Mouse (Mus musculus) telencephalon, adult 2 months (tissue): ENCODE results near the gene Hspb8.
"Not testable (repeated sequence)": the region's sequence is repeated elsewhere in the genome, so short reads cannot be mapped to it uniquely, and the experiment has no call there.

Source experiments
- DNase-seq: peaks from one replicate; pipeline ENCODE4 v3.0.0-alpha.2; 2011; ENCODE audit warnings: low read depth, low spot score

The Hspb8 gene

DNA sequence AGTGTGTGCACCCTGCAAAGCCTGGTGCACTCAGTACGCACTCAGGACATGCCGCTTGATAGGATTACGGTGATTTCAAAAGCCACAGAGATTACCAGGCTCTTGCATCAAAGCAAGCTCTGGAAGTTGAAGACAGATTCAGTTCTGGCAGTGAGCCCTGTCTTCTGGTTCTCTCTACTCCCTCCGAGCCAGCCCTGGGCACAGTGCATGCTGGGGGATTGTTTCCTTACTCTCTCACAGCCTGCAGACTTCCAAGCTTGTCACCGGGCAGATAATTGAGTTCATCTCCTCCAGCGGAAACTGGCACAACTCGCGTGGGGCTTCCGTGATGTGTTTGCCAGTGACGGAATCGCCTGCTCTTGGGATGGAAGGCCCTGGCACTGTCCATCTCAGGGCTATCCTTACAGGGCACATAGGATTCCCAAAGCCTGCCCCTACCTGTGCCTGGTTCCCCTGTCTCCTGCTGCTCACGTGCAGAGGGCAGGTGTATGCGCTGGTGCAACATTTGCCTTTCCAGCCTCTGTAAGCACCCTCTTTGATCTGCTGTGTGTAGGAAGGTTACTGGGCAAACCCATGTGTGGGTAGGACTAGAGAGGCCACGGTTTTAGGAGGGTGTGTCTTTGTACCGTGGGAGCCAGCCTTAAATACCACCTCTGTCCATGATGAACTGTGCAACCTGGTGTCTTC is 32.7 kb downstream of the Hspb8 start:
- DNase-seq = peak; percentile 66

DNA sequence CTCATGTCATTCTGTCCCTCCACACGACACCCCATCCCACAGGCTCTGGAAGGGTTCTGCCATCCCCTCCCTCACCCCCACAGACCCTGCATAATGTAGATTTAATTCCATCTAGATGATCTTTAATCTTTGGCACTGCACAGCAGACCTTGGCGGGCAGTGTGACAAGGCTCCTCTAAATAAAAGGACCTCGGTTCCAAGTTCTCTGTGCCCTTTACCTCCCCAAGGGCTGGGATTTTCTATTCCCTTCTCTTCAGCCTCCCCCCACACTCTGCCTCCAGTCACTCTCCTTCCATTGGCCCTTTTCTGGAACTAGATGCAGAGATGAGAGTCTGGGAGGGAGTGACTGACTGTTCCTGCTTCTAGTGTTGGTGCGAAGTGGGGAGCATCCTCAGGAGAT is 33.3 kb downstream of the Hspb8 start:
- no peak for DNase-seq

DNA sequence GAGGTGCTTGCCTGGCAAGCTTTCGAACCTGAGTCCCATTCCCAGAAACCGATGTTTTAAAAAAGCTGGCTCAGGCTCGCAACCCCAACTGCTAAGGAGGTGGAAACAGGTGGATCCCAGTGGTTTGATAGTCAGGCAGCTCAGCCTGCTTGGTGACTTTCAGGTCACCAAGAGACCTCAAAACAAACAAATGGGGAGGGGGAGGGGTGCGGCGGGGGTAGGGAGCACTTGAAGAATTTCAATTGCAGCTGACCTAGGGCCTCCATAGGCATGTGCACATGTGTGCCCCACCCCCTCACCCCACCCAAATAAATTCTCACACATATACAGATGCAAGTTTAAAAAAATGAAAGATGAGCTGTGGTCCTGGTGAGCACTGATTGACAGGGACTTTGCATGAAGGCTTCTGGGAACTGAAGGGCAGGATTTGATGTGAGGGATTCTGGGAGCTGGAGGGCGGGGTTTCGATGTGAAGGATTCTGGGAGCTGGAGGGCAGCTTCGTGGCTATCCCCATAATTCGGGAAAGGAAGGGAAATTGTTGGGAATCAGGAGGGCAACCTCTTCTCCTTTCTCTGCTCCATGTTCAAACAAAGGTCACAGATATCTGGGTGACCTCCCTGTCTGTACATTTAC is 35.2 kb downstream of the Hspb8 start:
- no peak for DNase-seq

DNA sequence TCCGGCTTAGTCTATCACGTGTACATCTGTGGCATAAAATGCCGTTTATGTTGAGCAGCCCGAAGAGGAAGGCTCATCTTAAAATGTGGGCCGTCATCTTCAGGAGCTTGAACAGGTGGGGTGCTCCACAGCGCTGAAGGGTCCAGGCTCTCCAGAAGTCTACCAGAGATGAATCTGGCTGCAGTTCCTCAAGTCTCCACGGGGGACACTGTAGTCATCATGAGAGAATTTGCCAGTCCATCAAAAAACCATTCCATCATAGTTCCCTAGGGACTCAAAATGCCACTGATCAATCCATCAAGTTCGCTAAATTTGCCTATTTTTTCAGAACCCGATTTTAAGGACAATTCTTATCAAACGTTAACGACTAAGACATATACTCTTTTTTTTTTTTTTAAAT is 36.6 kb downstream of the Hspb8 start:
- DNase-seq = no peak

DNA sequence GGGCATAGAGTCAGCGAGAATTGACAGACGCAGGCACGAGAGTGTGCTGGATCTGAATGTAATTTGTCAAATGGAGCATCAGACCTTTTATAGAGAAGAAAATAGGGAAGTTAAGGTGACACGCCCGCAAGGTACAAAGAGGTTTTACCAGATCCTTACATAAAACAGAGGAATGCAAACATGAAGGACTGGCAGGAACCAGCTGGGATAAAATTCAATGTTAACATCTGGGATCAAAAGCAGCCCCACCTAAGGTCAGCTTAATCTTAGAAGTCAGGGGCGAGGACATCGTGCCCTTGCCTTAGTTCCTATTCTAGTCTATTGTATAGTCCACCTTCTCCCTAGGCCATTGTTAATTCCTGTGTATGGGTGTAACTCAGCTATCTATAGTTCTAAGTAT is 40.0 kb downstream of the Hspb8 start:
- not testable (repeated sequence) for DNase-seq

DNA sequence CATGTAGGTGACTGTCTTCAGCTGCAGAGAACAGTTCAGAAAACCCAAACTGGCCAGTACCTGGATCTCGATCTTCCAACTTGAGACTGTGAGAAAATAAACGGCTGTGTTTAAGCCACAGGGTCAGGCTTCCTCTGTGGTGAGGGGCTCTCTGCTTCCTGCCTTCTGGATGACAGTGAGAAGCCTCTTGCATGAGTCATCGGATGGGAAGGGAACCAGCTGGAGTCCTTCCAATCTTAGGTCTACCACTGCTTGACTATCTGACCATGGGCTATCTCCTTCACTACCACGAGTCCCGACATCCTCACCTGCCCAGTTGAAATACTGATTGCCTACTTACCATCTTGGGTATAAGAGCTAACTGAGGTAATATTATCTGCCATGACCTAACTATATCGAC is 40.9 kb downstream of the Hspb8 start:
- DNase-seq = no peak

DNA sequence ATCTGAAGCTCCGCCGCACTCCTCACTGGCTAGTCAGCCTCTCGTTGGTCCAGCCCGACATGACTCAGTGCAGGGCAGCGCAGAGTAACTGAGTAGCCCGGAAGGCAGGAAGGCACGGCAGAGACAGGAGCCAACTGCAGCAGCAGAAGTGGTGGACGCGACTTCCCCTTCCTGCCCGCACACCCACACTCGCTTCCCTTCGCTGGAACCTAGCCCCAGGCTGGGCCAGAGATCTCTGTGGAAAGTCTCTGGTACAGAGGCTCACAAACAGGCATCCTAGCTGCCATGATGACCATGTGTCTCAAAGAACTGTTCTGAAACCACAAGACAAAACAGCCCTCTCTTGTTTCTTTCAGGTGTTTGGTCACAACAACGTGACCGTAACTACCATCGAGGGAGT is 41.4 kb downstream of the Hspb8 start:
- no peak for DNase-seq

DNA sequence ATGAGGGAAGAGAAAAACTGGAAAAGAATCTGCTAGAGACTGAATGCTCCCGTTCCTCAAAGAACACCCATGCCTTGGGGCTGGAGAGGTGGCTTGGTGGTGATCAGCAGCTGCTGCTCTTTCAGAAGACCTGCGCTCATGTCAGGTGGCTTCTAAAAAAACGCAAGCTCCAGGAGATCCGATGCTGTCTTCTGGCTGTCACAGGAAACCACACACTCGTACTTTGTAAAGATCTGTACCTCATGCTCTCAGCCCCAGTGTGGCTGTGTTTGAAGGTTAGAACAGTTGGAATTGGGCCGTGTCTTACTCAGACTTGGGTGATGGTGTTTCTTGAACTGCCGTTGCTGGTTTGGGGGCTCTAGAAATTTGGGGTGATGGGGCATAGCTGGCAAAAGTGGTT is 42.3 kb downstream of the Hspb8 start:
- no peak for DNase-seq

DNA sequence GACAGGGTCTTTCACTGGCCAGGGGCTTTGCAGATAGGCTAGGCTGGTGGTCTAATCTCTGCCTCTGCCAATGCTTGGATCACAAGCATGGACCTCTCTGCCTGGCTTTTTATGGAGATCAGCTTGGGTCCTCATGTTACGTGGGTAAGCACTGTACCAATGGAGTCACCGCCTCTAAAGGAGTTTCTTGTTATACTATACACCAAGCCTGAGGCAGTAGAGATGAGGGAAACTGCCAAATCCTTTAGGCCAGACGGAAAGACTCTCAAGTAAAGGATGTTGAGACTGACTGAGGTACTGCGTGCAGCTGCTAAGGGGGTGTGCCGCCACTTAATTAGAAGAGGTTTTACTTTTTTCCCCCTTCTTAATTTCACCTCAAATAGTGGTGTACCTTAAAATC is 43.8 kb downstream of the Hspb8 start:
- no peak for DNase-seq

DNA sequence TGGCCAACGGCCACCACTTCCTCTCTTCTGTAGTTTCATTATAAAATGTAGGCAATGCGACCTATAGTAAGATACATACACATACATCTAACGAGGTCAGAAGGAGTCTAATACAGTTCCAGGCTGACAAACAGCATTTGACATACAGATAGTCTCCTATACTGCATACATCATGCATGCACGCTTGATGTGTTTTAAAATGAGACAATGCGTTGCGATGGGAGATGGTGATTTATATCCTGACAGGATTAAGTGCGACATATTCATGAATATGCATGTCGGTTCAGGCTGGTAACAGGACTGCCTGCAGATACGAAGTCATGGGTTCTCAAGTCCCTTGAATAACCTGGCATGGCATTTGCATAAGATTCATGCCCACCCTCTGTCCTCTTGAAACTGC is 54.7 kb downstream of the Hspb8 start:
- no peak for DNase-seq

DNA sequence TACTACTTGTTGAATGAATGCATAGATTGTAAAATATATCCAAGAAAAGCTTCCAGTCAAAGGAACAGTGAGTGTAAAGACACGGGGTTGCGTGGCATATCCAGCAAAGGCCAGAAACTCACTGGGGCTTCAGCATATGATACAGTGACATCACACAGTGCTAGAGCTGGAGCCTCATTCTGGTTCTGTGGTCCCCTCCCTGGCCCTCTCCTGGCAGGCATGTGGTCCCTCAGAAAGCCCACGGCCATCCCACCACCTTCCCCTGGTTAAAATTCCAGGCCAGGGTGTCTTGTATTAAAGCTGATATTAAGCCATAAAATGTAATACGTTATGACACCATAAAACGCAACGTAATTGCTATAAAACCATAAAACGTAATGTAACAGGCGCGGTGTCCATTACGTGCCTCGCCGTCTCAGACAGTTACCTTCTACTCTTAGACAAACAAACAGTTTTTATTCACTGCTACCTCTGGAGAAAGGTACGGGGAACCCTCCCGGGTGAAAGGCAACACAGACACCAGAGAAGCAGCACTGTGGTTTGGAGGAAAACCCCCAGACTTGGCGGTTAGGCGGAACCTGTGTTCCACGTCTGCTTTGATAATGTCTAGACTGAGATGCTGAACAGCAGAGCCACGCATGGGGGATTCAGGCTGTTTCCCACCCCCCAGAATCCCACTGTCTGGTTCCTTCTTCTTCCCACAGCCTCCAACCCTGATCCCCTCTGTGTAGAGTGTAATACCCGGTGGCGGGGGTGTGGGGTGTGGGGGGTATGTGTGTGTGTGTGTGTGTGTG is 55.6 kb downstream of the Hspb8 start:
- DNase-seq = no peak

DNA sequence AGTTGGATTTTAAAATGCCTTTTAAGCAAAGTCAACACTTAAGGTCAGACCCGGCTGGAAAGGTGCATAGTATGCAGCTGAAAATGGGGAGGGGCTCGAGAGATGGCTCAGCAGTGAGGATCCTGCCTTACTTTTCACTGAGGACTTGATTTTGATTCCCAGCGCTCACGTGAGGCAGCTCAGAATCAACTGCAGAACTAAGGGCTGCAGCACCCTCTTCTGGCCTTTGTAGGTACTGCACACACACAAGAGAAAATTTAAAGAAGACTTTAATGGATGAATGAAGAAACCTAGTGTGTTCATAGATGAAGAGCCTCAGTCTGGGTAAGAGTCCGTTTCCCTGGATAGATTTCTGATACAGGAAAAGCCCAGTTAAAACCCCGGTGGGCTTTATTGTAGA is 61.3 kb downstream of the Hspb8 start:
- no peak for DNase-seq

DNA sequence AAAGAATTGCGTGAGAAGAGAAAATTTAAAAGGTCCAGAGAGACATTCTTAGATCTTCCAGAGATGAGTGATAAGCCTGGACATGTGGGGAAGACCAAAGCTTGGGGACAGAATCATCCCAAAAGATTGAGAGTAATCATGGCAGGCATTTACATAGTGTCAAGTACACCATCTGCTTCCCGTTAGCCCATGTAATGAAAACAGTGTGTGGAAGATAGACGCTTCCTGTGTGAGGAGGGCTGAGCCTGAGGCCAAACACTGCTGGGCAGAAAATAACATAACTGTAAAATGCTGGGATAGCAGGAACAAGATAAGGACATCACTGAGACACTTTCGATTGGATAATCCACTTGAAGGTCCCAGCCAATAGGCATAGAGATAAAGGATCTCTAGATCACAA is 61.9 kb downstream of the Hspb8 start:
- DNase-seq = no peak
